Mouse (Mus musculus): ENCODE measurements around the gene Gm10318. TPM values are rescaled to one million over a fixed set of nuclear protein-coding genes. Genes with fewer than 3 reads are reported as not detected.

The Gm10318 gene
- polyA plus RNA-seq, 1 experiment from 2014 or later, result not detected

DNA sequence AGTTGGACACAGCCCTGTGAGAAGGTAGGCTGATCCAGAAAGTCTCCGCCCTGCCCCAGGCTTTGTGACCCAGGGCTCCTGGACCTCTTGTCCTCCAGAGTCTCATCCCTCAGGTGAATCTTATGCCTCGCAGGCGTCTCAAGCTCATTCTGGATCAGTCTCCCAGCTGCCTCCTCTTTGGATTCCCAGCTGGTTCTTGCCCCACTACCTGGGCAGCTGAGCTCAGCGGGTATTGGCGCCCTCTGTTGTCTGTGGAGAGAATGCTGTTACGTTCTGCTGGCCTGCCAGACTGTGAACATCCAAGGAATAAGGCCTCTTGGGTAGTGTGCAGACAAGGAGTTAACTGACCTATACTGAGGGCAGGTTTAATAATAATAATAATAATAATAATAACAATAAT lies 26.3 kb downstream of the Gm10318 start:
- Histone ChIP-seq H3K4me1 (ENCODE audit: control insufficient read depth, insufficient read depth, low read length) (no peaks in the 10 kb centered on the region), H3K9ac (replicated peaks; ENCODE audit: low read depth, low read length) (no peak overlapping the region), H3K36me3 (ENCODE audit: control insufficient read depth, insufficient read depth, low read length) (no peaks in the 10 kb centered on the region), H3K4me2 (ENCODE audit: low read depth, low read length) (no peak overlapping the region), H3K27me3 (ENCODE audit: control insufficient read depth, insufficient read depth, low read length) (no peaks in the 10 kb centered on the region), H3K4me3 (ENCODE audit: low read depth, low read length) (no peak overlapping the region), H3K9me3 (ENCODE audit: control insufficient read depth, low read length) (no peaks in the 10 kb centered on the region), H3K27ac (ENCODE audit: low read depth, low read length) (no peak overlapping the region)
- ATAC-seq (ENCODE audit: low read depth), result no peak
- 64% methylated on average over 6 of the region's 6 CpGs for WGBS

GRCm38 (mm10) chr10:77880305-77880704 lies 27.6 kb downstream of the Gm10318 start:
- Histone ChIP-seq H3K9ac (replicated peaks; ENCODE audit: low read depth, low read length) (no peak overlapping the region), H3K9me3 (ENCODE audit: control insufficient read depth, low read length) (no peaks in the 10 kb centered on the region), H3K4me2 (ENCODE audit: low read depth, low read length) (no peak overlapping the region), H3K4me1 (ENCODE audit: control insufficient read depth, insufficient read depth, low read length) (no peaks in the 10 kb centered on the region), H3K4me3 (ENCODE audit: low read depth, low read length) (no peak overlapping the region), H3K36me3 (ENCODE audit: control insufficient read depth, insufficient read depth, low read length) (no peaks in the 10 kb centered on the region), H3K27ac (ENCODE audit: low read depth, low read length) (no peak overlapping the region), H3K27me3 (ENCODE audit: control insufficient read depth, insufficient read depth, low read length) (no peaks in the 10 kb centered on the region)
- ATAC-seq (ENCODE audit: low read depth), result no peak
- 82% methylated on average over 3 of the region's 3 CpGs for WGBS

- Histone ChIP-seq H3K9me3 (ENCODE audit: control insufficient read depth, low read length) (no peaks in the 10 kb centered on the region), H3K4me3 (ENCODE audit: low read depth, low read length) (no peak overlapping the region), H3K9ac (replicated peaks; ENCODE audit: low read depth, low read length) (no peak overlapping the region), H3K4me1 (ENCODE audit: control insufficient read depth, insufficient read depth, low read length) (no peaks in the 10 kb centered on the region), H3K27ac (ENCODE audit: low read depth, low read length) (no peak overlapping the region), H3K4me2 (ENCODE audit: low read depth, low read length) (no peak overlapping the region), H3K36me3 (ENCODE audit: control insufficient read depth, insufficient read depth, low read length) (no peaks in the 10 kb centered on the region), H3K27me3 (ENCODE audit: control insufficient read depth, insufficient read depth, low read length) (no peaks in the 10 kb centered on the region)
- ATAC-seq (ENCODE audit: low read depth), result no peak
- WGBS, result 87% methylated on average over 5 of the region's 5 CpGs
Observed at GRCm38 (mm10) chr10:77882553-77882952, 29.9 kb downstream of the Gm10318 start.

DNA sequence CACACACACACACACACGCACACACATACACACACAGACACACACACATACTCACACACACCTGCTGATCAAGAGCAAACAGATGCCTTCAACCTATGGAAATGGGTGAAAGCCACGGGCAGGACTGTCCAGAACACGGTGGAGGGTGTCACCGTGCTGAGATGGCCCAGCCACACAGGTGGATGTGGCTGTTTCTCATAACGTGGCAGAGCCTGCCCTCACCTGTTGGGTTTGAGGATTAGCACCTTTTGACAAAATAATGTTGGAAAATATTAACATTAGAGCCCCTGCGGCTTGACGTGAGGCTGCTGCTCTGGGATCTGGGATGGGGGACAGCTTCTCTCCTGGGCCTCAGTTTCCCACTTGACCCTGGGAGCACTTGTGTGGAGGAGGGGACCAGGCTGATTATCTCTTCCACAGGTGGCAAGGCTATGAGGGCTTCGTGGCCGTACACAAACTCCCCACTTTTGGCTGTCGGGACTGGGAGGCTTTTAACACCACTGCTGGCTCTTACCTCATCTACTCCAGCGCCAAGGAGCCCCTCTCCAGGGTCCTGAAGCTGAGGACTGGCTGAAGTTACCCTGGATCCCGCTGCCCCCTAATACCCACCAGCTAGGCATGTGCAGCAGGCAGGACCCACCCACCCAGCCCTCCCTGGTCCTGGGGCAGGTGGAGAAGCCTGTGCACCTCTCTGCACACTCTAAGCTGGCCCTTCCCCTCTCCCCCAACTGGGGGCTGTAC lies 33.5 kb downstream of the Gm10318 start:
- Histone ChIP-seq H3K9me3 (ENCODE audit: control insufficient read depth, low read length) (no peaks in the 10 kb centered on the region), H3K27me3 (ENCODE audit: control insufficient read depth, insufficient read depth, low read length) (no peaks in the 10 kb centered on the region), H3K4me2 (ENCODE audit: low read depth, low read length) (no peak overlapping the region), H3K4me3 (ENCODE audit: low read depth, low read length) (no peak overlapping the region), H3K36me3 (ENCODE audit: control insufficient read depth, insufficient read depth, low read length) (no peaks in the 10 kb centered on the region), H3K27ac (ENCODE audit: low read depth, low read length) (no peak overlapping the region), H3K9ac (replicated peaks; ENCODE audit: low read depth, low read length) (no peak overlapping the region), H3K4me1 (ENCODE audit: control insufficient read depth, insufficient read depth, low read length) (no peaks in the 10 kb centered on the region)
- no peak for ATAC-seq (ENCODE audit: low read depth)
- 64% methylated on average over 12 of the region's 12 CpGs for WGBS

DNA sequence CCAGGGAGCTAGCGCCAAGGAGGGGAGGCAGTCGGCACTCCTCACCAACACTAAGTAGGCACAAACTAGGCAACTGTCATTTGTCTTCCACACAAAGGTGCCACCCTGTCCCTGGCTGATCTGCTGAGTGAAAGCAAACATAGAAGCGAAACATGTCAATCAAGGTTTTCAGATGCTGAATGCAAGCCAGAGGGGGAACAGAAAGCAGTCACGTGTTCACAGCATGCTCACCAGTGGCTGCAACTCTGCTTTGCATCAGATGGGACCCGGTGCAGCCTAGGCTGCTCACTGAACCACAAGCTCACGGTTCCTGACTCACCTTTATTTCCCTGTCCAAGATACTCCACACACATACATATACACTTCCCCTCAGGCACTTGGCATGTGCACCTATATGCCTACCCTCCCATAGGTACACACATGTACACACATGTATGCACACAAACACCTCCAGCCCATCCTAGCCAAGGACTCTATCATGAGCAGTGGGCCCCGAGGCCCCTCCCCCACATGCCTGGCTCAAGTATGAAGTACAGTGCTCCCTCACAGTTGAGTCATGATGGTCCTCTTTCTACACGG lies 38.4 kb downstream of the Gm10318 start:
- WGBS, result 91% methylated on average over 8 of the region's 8 CpGs
- no peak for ATAC-seq (ENCODE audit: low read depth)
- no peak overlapping the region for H3K9ac ChIP-seq (replicated peaks; ENCODE audit: low read depth, low read length)

DNA sequence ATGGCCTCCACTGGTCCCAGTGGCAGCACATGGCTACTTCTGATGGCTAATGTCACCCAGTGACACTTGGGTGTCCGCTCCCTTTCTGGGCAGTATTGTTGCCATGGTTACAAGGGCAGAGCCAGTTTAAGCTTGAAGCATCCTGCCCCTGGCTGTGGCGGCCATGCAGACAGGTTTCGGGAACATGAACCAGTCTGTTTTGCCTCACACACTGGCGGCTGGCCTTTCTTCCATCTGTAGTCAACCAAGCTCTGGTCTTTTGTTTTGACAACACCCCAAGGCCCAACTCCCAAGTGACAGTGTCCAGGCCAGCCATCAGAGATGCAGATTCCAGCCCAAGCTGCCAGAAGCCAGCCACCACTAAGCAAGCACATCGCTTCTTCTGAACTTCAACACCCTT lies 42.9 kb downstream of the Gm10318 start:
- no peak overlapping the region for H3K27ac ChIP-seq (ENCODE audit: low read depth, low read length)
- no peak for ATAC-seq (ENCODE audit: low read depth)
- 64% methylated on average over 5 of the region's 5 CpGs for WGBS

More for the DNA sequence above, 38.4 kb downstream of the Gm10318 start:
- Histone ChIP-seq H3K4me2 (ENCODE audit: low read depth, low read length) (no peak overlapping the region), H3K4me3 (ENCODE audit: low read depth, low read length) (no peak overlapping the region), H3K9me3 (ENCODE audit: control insufficient read depth, low read length) (no peaks in the 10 kb centered on the region), H3K27ac (ENCODE audit: low read depth, low read length) (no peak overlapping the region), H3K4me1 (ENCODE audit: control insufficient read depth, insufficient read depth, low read length) (no peaks in the 10 kb centered on the region), H3K36me3 (ENCODE audit: control insufficient read depth, insufficient read depth, low read length) (no peaks in the 10 kb centered on the region), H3K27me3 (ENCODE audit: control insufficient read depth, insufficient read depth, low read length) (no peaks in the 10 kb centered on the region)

DNA sequence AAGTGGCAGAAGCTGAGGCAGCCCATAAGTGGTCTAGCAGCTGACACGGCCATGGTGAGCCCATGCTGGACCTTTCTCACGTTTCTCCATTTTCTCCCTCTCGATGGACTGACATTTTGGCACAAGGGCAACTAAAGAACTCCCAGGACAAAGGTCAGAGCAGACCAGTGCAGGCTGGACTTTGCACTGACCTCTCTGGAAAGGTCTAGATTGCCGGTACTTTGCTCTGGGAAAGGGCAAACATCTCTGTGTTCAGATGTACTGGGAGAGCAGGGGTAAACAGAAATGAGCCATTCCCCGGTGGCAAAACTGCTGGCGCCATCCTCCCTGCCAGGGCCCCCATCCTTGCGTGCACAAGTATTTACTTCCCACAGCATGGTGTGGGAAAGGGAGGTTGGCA lies 47.5 kb downstream of the Gm10318 start:
- Histone ChIP-seq H3K36me3 (ENCODE audit: control insufficient read depth, insufficient read depth, low read length) (no peaks in the 10 kb centered on the region), H3K9me3 (ENCODE audit: control insufficient read depth, low read length) (no peaks in the 10 kb centered on the region), H3K9ac (replicated peaks; ENCODE audit: low read depth, low read length) (no peak overlapping the region), H3K27ac (ENCODE audit: low read depth, low read length) (no peak overlapping the region), H3K4me1 (ENCODE audit: control insufficient read depth, insufficient read depth, low read length) (0 out of 2 replicates have a peak, but pooled peaks cover 4% of the 10 kb centered on the region), H3K27me3 (ENCODE audit: control insufficient read depth, insufficient read depth, low read length) (no peaks in the 10 kb centered on the region), H3K4me2 (ENCODE audit: low read depth, low read length) (no peak overlapping the region), H3K4me3 (ENCODE audit: low read depth, low read length) (no peak overlapping the region)
- no peak for ATAC-seq (ENCODE audit: low read depth)
- 79% methylated on average over 7 of the region's 7 CpGs for WGBS

More for the DNA sequence above, 42.9 kb downstream of the Gm10318 start:
- Histone ChIP-seq H3K36me3 (ENCODE audit: control insufficient read depth, insufficient read depth, low read length) (no peaks in the 10 kb centered on the region), H3K4me1 (ENCODE audit: control insufficient read depth, insufficient read depth, low read length) (0 out of 2 replicates have a peak, but pooled peaks cover 4% of the 10 kb centered on the region), H3K4me2 (ENCODE audit: low read depth, low read length) (no peak overlapping the region), H3K9me3 (ENCODE audit: control insufficient read depth, low read length) (no peaks in the 10 kb centered on the region), H3K27me3 (ENCODE audit: control insufficient read depth, insufficient read depth, low read length) (no peaks in the 10 kb centered on the region), H3K9ac (replicated peaks; ENCODE audit: low read depth, low read length) (no peak overlapping the region), H3K4me3 (ENCODE audit: low read depth, low read length) (no peak overlapping the region)

DNA sequence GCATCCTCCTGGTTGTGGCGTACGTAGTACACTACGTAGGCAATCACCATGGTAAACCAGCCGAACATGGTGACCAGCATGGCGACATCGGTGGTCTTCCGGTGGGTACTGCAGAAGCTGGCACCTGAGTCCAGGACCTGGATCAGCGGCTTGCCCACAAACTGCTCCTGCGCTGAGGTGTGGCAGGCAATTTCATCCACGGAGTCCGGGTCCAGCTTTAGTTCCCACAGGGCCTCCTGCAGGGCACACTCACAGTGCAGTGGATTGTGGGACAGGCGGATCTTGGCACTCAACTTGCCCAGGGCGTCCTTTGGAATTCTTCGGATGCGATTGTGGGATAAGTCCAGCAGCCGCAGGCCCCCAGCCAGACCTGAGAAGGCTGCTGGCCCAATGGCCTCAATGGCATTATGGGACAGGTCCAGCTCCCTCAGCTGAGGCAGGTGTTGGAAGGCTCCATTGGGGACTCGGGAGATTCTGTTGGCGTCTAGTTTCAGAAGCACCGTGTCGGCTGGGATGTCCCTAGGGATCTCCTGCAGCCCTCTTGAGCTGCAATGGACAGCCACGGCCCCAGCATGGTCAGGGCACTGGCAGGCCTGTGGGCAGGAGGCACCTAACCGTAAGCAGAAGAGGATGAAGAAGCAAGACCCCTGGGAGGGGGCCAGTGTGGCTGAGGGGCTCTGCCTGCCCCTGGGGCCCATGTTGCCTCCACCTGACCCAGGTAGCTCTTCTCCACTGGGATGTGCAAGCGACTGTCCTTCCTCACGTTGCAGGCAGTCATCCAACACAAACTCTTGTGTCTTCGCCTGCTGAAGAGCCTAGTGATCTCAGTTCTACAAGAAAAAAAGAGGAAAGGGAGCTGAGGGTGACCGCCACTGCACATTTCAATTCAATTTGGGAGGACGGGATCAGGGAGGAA lies 48.5 kb downstream of the Gm10318 start:
- no peak for ATAC-seq (ENCODE audit: low read depth)
- Histone ChIP-seq H3K27me3 (ENCODE audit: control insufficient read depth, insufficient read depth, low read length) (no peaks in the 10 kb centered on the region), H3K4me2 (ENCODE audit: low read depth, low read length) (peak overlapping the region; percentile 66), H3K9ac (replicated peaks; ENCODE audit: low read depth, low read length) (peak overlapping the region; percentile 70; the same call in 1 of the 2 replicates), H3K4me3 (ENCODE audit: low read depth, low read length) (peak overlapping the region; percentile 53), H3K27ac (ENCODE audit: low read depth, low read length) (no peak overlapping the region), H3K9me3 (ENCODE audit: control insufficient read depth, low read length) (no peaks in the 10 kb centered on the region), H3K36me3 (ENCODE audit: control insufficient read depth, insufficient read depth, low read length) (no peaks in the 10 kb centered on the region), H3K4me1 (ENCODE audit: control insufficient read depth, insufficient read depth, low read length) (0 out of 2 replicates have a peak, but pooled peaks cover 4% of the 10 kb centered on the region)
- 83% methylated on average over 27 of the region's 27 CpGs for WGBS
